Mouse (Mus musculus): ENCODE measurements around the gene Sgf29. TPM values are rescaled to one million over a fixed set of nuclear protein-coding genes. Genes with fewer than 3 reads are reported as not detected.

The Sgf29 gene
- polyA plus RNA-seq, 1 experiment from 2014 or later: 40.8 TPM

DNA sequence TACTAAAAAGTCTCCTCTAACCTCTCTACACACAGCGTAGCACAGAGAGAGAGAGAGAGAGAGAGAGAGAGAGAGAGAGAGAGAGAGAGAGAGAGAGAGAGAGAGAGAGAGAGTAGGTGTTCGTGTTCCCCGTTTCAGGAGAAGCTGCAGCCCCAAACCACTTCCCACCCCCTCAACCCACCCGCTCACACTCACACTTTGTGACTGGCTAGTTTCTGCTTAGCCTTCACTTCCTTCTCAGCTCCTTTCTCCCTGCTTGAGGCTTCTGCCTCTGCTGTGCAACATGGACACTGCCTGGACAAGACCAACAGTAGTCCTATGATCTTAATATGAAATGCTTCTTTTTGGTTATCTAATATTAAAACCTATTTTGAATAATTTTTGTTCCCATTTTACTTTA is 61.2 kb downstream of the Sgf29 start:
- Histone ChIP-seq H3K4me1 (ENCODE audit: control insufficient read depth, insufficient read depth, low read length) (no peaks in the 10 kb centered on the region), H3K9me3 (ENCODE audit: control insufficient read depth, low read length) (0 out of 2 replicates have a peak, but pooled peaks cover 5% of the 10 kb centered on the region), H3K4me2 (ENCODE audit: low read depth, low read length) (no peak overlapping the region), H3K27me3 (replicated peaks; ENCODE audit: control insufficient read depth, insufficient read depth, low read length) (0 out of 2 replicates have a peak, but pooled peaks cover 7% of the 10 kb centered on the region), H3K9ac (ENCODE audit: low read depth, low read length) (no peak overlapping the region), H3K36me3 (ENCODE audit: control insufficient read depth, insufficient read depth, low read length) (no peaks in the 10 kb centered on the region), H3K4me3 (ENCODE audit: low read depth, low read length) (no peak overlapping the region), H3K27ac (replicated peaks; ENCODE audit: low read depth, low read length) (no peak overlapping the region)
- 77% methylated on average over 4 of the region's 4 CpGs for WGBS
- DNase-seq (ENCODE audit: low spot score) (no peak), ATAC-seq (ENCODE audit: low read depth) (no peak)

DNA sequence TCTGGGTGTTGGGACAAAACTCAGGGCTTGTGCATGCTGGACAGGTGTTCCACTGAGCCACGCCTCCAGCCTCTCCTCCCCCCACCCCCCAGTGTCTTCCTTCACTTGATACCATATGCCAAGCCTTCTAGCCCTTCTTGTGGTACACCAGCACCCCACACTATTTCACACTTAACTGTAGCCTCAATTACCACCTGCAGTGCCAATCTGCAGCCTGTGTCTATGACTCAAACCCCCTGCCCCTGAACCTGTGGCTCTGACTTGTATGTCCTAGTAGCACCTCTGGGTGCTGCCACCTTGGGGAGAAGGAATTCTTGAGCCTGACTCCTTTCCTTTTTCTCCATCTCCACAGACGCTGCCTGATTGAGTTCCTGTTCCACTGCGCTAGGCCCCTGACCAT is 62.8 kb downstream of the Sgf29 start:
- H3K4me3 ChIP-seq (ENCODE audit: low read depth, low read length): no peak overlapping the region
- H3K4me1 ChIP-seq (ENCODE audit: control insufficient read depth, insufficient read depth, low read length): no peaks in the 10 kb centered on the region
- H3K27me3 ChIP-seq (replicated peaks; ENCODE audit: control insufficient read depth, insufficient read depth, low read length): no peaks in the 10 kb centered on the region
- no peak overlapping the region for H3K9ac ChIP-seq (ENCODE audit: low read depth, low read length)
- H3K27ac ChIP-seq (replicated peaks; ENCODE audit: low read depth, low read length): no peak overlapping the region
- DNase-seq (ENCODE audit: low spot score): no peak
- no peaks in the 10 kb centered on the region for H3K36me3 ChIP-seq (ENCODE audit: control insufficient read depth, insufficient read depth, low read length)
- no peak overlapping the region for H3K4me2 ChIP-seq (ENCODE audit: low read depth, low read length)
- H3K9me3 ChIP-seq (ENCODE audit: control insufficient read depth, low read length): 0 out of 2 replicates have a peak, but pooled peaks cover 5% of the 10 kb centered on the region
- ATAC-seq (ENCODE audit: low read depth): no peak
- 64% methylated on average over 3 of the region's 3 CpGs for WGBS

GRCm38 (mm10) chr7:126715679-126716078 is 66.6 kb downstream of the Sgf29 start:
- Histone ChIP-seq H3K36me3 (ENCODE audit: control insufficient read depth, insufficient read depth, low read length) (no peaks in the 10 kb centered on the region), H3K9me3 (ENCODE audit: control insufficient read depth, low read length) (no peaks in the 10 kb centered on the region), H3K4me1 (ENCODE audit: control insufficient read depth, insufficient read depth, low read length) (no peaks in the 10 kb centered on the region), H3K27ac (replicated peaks; ENCODE audit: low read depth, low read length) (no peak overlapping the region), H3K4me3 (ENCODE audit: low read depth, low read length) (no peak overlapping the region), H3K27me3 (replicated peaks; ENCODE audit: control insufficient read depth, insufficient read depth, low read length) (no peaks in the 10 kb centered on the region), H3K9ac (ENCODE audit: low read depth, low read length) (no peak overlapping the region), H3K4me2 (ENCODE audit: low read depth, low read length) (no peak overlapping the region)
- DNase-seq (ENCODE audit: low spot score): no peak
- WGBS: 78% methylated on average over 4 of the region's 4 CpGs
- no peak for ATAC-seq (ENCODE audit: low read depth)

DNA sequence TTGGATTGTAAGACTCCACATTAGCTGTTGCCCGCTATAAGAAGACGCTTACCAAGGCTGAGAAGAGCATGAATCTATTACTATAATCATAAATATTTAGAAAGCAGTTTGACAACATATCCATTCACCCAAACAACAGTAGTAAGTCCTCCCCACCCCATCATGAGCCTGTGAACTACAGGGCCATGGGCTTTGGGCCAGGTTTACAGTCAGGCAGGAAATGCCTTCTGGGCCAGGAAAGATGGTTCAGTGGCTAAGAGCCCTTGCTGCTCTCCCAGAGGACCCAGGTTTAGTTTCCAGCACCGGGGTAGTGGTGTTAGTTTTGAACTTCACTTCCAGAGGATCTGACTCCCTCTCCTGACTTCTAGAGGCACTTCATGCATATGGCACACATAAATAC is 68.5 kb downstream of the Sgf29 start:
- no peak overlapping the region for H3K27ac ChIP-seq (replicated peaks; ENCODE audit: low read depth, low read length)
- no peaks in the 10 kb centered on the region for H3K27me3 ChIP-seq (replicated peaks; ENCODE audit: control insufficient read depth, insufficient read depth, low read length)
- no peak overlapping the region for H3K4me2 ChIP-seq (ENCODE audit: low read depth, low read length)
- 80% methylated on average over 3 of the region's 3 CpGs for WGBS
- H3K9me3 ChIP-seq (ENCODE audit: control insufficient read depth, low read length): no peaks in the 10 kb centered on the region
- no peak overlapping the region for H3K4me3 ChIP-seq (ENCODE audit: low read depth, low read length)
- ATAC-seq (ENCODE audit: low read depth) (no peak), DNase-seq (ENCODE audit: low spot score) (no peak)
- H3K36me3 ChIP-seq (ENCODE audit: control insufficient read depth, insufficient read depth, low read length): no peaks in the 10 kb centered on the region
- no peaks in the 10 kb centered on the region for H3K4me1 ChIP-seq (ENCODE audit: control insufficient read depth, insufficient read depth, low read length)
- no peak overlapping the region for H3K9ac ChIP-seq (ENCODE audit: low read depth, low read length)

- Histone ChIP-seq H3K4me3 (ENCODE audit: low read depth, low read length) (no peak overlapping the region), H3K4me1 (ENCODE audit: control insufficient read depth, insufficient read depth, low read length) (no peaks in the 10 kb centered on the region), H3K4me2 (ENCODE audit: low read depth, low read length) (no peak overlapping the region), H3K27me3 (replicated peaks; ENCODE audit: control insufficient read depth, insufficient read depth, low read length) (no peaks in the 10 kb centered on the region), H3K27ac (replicated peaks; ENCODE audit: low read depth, low read length) (no peak overlapping the region), H3K36me3 (ENCODE audit: control insufficient read depth, insufficient read depth, low read length) (no peaks in the 10 kb centered on the region), H3K9me3 (ENCODE audit: control insufficient read depth, low read length) (no peaks in the 10 kb centered on the region), H3K9ac (ENCODE audit: low read depth, low read length) (no peak overlapping the region)
- ATAC-seq (ENCODE audit: low read depth) (no peak), DNase-seq (ENCODE audit: low spot score) (no peak)
- WGBS: 94% methylated on average over 5 of the region's 5 CpGs
These were observed 69.8 kb downstream of the Sgf29 start for GRCm38 (mm10) chr7:126718787-126719337.

DNA sequence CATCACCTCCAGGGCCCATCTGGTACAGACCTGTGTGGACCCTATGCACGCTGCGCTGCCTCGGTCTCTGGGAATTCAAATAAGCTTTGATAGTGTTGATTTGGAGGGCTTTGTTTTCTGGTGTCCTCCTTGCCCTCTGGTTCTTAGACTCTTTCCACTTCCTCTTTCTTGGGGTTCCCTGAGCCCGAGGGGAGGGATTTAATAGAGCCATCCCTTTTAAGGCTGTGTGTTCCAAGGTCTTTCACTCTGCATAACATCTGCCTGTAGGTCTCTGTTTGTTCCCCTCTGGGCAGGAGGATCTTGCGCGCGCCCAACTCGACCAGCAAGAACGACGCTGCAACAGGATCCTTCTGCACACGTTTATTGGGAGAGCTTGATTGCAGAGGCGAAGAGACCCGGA is 72.5 kb downstream of the Sgf29 start:
- Histone ChIP-seq H3K27ac (replicated peaks; ENCODE audit: low read depth, low read length) (no peak overlapping the region), H3K9ac (ENCODE audit: low read depth, low read length) (no peak overlapping the region), H3K4me2 (ENCODE audit: low read depth, low read length) (no peak overlapping the region), H3K36me3 (ENCODE audit: control insufficient read depth, insufficient read depth, low read length) (no peaks in the 10 kb centered on the region), H3K27me3 (replicated peaks; ENCODE audit: control insufficient read depth, insufficient read depth, low read length) (no peaks in the 10 kb centered on the region), H3K4me1 (ENCODE audit: control insufficient read depth, insufficient read depth, low read length) (no peaks in the 10 kb centered on the region), H3K4me3 (ENCODE audit: low read depth, low read length) (no peak overlapping the region), H3K9me3 (ENCODE audit: control insufficient read depth, low read length) (no peaks in the 10 kb centered on the region)
- 82% methylated on average over 12 of the region's 13 CpGs for WGBS
- DNase-seq (ENCODE audit: low spot score) (no peak), ATAC-seq (ENCODE audit: low read depth) (no peak)

Other genes with a start within 250 kb of the Sgf29 start
- gene Cd19, start 234.4 kb upstream of the Sgf29 start, polyA plus RNA-seq (2014; fragmentation: Nextera tagmentation; extraction: Ambion mirVana): 0.19 and 0.28 TPM in 2 replicates
- 26.4 and 28.9 TPM in 2 replicates for gene Rabep2, start 220.6 kb upstream of the Sgf29 start, polyA plus RNA-seq (2014; fragmentation: Nextera tagmentation; extraction: Ambion mirVana)
- 235 and 334 TPM in 2 replicates for gene Atp2a1, start 186.2 kb upstream of the Sgf29 start, polyA plus RNA-seq (2014; fragmentation: Nextera tagmentation; extraction: Ambion mirVana)
- gene Sh2b1, start 173.9 kb upstream of the Sgf29 start, polyA plus RNA-seq (2014; fragmentation: Nextera tagmentation; extraction: Ambion mirVana): 44.3 and 46.3 TPM in 2 replicates
- gene Tufm, start 161.9 kb upstream of the Sgf29 start, polyA plus RNA-seq (2014; fragmentation: Nextera tagmentation; extraction: Ambion mirVana): 127 and 130 TPM in 2 replicates
- 49.8 and 54.8 TPM in 2 replicates for gene Atxn2l, start 145.9 kb upstream of the Sgf29 start, polyA plus RNA-seq (2014; fragmentation: Nextera tagmentation; extraction: Ambion mirVana)
- 158 and 167 TPM in 2 replicates for gene Eif3c, start 82.9 kb upstream of the Sgf29 start, polyA plus RNA-seq (2014; fragmentation: Nextera tagmentation; extraction: Ambion mirVana)
- gene Apobr, start 64.4 kb upstream of the Sgf29 start, polyA plus RNA-seq (2014; fragmentation: Nextera tagmentation; extraction: Ambion mirVana): 0.97 and 1.8 TPM in 2 replicates
- gene Cln3, start 63.5 kb upstream of the Sgf29 start, polyA plus RNA-seq (2014; fragmentation: Nextera tagmentation; extraction: Ambion mirVana): 27.8 and 31.8 TPM in 2 replicates
- gene Il27, start 54.4 kb upstream of the Sgf29 start, polyA plus RNA-seq (2014; fragmentation: Nextera tagmentation; extraction: Ambion mirVana): not detected in 2 replicates
- 29.3 and 39.9 TPM in 2 replicates for gene Nupr1, start 18.4 kb upstream of the Sgf29 start, polyA plus RNA-seq (2014; fragmentation: Nextera tagmentation; extraction: Ambion mirVana)
- gene Sult1a1, start 27.1 kb downstream of the Sgf29 start, polyA plus RNA-seq (2014; fragmentation: Nextera tagmentation; extraction: Ambion mirVana): 13.5 and 17.9 TPM in 2 replicates
- gene Bola2, start 46.1 kb downstream of the Sgf29 start, polyA plus RNA-seq (2014; fragmentation: Nextera tagmentation; extraction: Ambion mirVana): 108 and 130 TPM in 2 replicates
- 5.3 and 6.4 TPM in 2 replicates for gene Slx1b, start 46.5 kb downstream of the Sgf29 start, polyA plus RNA-seq (2014; fragmentation: Nextera tagmentation; extraction: Ambion mirVana)
- 44.9 and 45.2 TPM in 2 replicates for gene Coro1a, start 58.5 kb downstream of the Sgf29 start, polyA plus RNA-seq (2014; fragmentation: Nextera tagmentation; extraction: Ambion mirVana)
- gene Mapk3, start 110.3 kb downstream of the Sgf29 start, polyA plus RNA-seq (2014; fragmentation: Nextera tagmentation; extraction: Ambion mirVana): 61.9 and 62.3 TPM in 2 replicates
- gene Gdpd3, start 117.0 kb downstream of the Sgf29 start, polyA plus RNA-seq (2014; fragmentation: Nextera tagmentation; extraction: Ambion mirVana): 2.1 and 5.1 TPM in 2 replicates
- 117 and 123 TPM in 2 replicates for gene Ypel3, start 127.6 kb downstream of the Sgf29 start, polyA plus RNA-seq (2014; fragmentation: Nextera tagmentation; extraction: Ambion mirVana)
- gene Tbx6, start 132.2 kb downstream of the Sgf29 start, polyA plus RNA-seq (2014; fragmentation: Nextera tagmentation; extraction: Ambion mirVana): 0.24 and 0.35 TPM in 2 replicates
- 214 and 256 TPM in 2 replicates for gene Ppp4c, start 143.2 kb downstream of the Sgf29 start, polyA plus RNA-seq (2014; fragmentation: Nextera tagmentation; extraction: Ambion mirVana)
- gene Fam57b, start 148.4 kb downstream of the Sgf29 start, polyA plus RNA-seq (2014; fragmentation: Nextera tagmentation; extraction: Ambion mirVana): 1.1 and 1.9 TPM in 2 replicates
- gene 4930451I11Rik, start 182.3 kb downstream of the Sgf29 start, polyA plus RNA-seq (2014; fragmentation: Nextera tagmentation; extraction: Ambion mirVana): not detected in 2 replicates
- 1.7 and 2.0 TPM in 2 replicates for gene Doc2a, start 198.1 kb downstream of the Sgf29 start, polyA plus RNA-seq (2014; fragmentation: Nextera tagmentation; extraction: Ambion mirVana)
- gene Hirip3, start 212.7 kb downstream of the Sgf29 start, polyA plus RNA-seq (2014; fragmentation: Nextera tagmentation; extraction: Ambion mirVana): 13.2 and 14.8 TPM in 2 replicates
- 75.0 and 86.1 TPM in 2 replicates for gene Ino80e, start 213.1 kb downstream of the Sgf29 start, polyA plus RNA-seq (2014; fragmentation: Nextera tagmentation; extraction: Ambion mirVana)
- gene Taok2, start 235.4 kb downstream of the Sgf29 start, polyA plus RNA-seq (2014; fragmentation: Nextera tagmentation; extraction: Ambion mirVana): 29.1 and 31.9 TPM in 2 replicates